Mouse (Mus musculus) stomach, embryonic 14.5 days (tissue): ENCODE results near the gene Fam124a. TPM values are rescaled to one million over a fixed set of nuclear protein-coding genes. Genes with fewer than 3 reads are reported as not detected.

ENCODE experiments used
- ATAC-seq: fragments of 200-750 bp; cut with Nextera tagmentation; 2 replicates; pipeline ENCODE4 v1.8.0; 2017; ENCODE audit warnings: low read depth, moderate TSS enrichment; ENCODE audit not compliant: insufficient number of reproducible peaks, insufficient read depth, low FRiP score
- H3K27ac ChIP-seq: fragments of 300-500 bp; sonication (generic); 2 replicates; pipeline ENCODE4 v1.5.1; 2014; ENCODE audit warnings: mild to moderate bottlenecking, low read length, moderate library complexity, mixed read lengths
- H3K27me3 ChIP-seq: fragments of 300-500 bp; sonication (generic); 2 replicates; pipeline ENCODE4 v1.6.1; 2014; ENCODE audit warnings: low read length, control low read depth, mixed read lengths; ENCODE audit not compliant: control insufficient read depth, insufficient read depth
- H3K36me3 ChIP-seq: fragments of 300-500 bp; sonication (generic); 2 replicates; pipeline ENCODE4 v1.6.1; 2014; ENCODE audit warnings: mild to moderate bottlenecking, control low read depth, low read length, moderate library complexity, mixed read lengths; ENCODE audit not compliant: control insufficient read depth, insufficient read depth
- H3K4me1 ChIP-seq: fragments of 300-500 bp; sonication (generic); 2 replicates; pipeline ENCODE4 v1.6.1; 2014; ENCODE audit warnings: low read length, control low read depth, mixed read lengths; ENCODE audit not compliant: control insufficient read depth, insufficient read depth
- H3K4me2 ChIP-seq: fragments of 300-500 bp; sonication (generic); replicated peaks from 2 replicates; pipeline ENCODE4 v1.6.1; 2014; ENCODE audit warnings: low read depth, low read length, control low read depth
- H3K4me3 ChIP-seq: fragments of 300-500 bp; sonication (generic); 2 replicates; pipeline ENCODE4 v1.5.1; 2014; ENCODE audit warnings: low read depth, low read length, control low read depth
- H3K9ac ChIP-seq: fragments of 300-500 bp; sonication (generic); replicated peaks from 2 replicates; pipeline ENCODE4 v1.6.1; 2014; ENCODE audit warnings: low read depth, mild to moderate bottlenecking, control low read depth, low read length, moderate library complexity, mixed read lengths
- H3K9me3 ChIP-seq: fragments of 300-500 bp; sonication (generic); 2 replicates; pipeline ENCODE4 v1.6.1; 2016; ENCODE audit warnings: low read depth, low read length, control low read depth; ENCODE audit not compliant: control insufficient read depth
- WGBS: fragments of 180-500 bp; shearing (Covaris S2); extraction: QIAGEN DNeasy Blood & Tissue Kit; methylation state at CpG from one replicate; pipeline ENCODE4 v1.1.7; 2014; 5-methylcytosine and 5-hydroxymethylcytosine counted together
- polyA plus RNA-seq: library from polyadenylated mRNA; unstranded; fragments of >200 nt; fragmentation: Nextera tagmentation; extraction: Ambion mirVana; gene quantifications from 2 replicates; pipeline ENCODE4 v1.2.1, GENCODE M21; 2014

Fam124a gene
- polyA plus RNA-seq, 1 experiment from 2014 or later: 3.5 TPM

- no peaks in the 10 kb centered on the region for H3K36me3 ChIP-seq
- H3K9me3 ChIP-seq: no peaks in the 10 kb centered on the region
- WGBS: 81% methylated on average over 6 of the region's 6 CpGs
Observed at GRCm38 (mm10) chr14:62546296-62546695, 9.2 kb upstream of the Fam124a start.

GRCm38 (mm10) chr14:62546746-62547145 lies 8.8 kb upstream of the Fam124a start:
- WGBS: 37% methylated on average over 4 of the region's 4 CpGs

More at GRCm38 (mm10) chr14:62546296-62546695, 9.2 kb upstream of the Fam124a start:
- Histone ChIP-seq H3K4me3 (no peak overlapping the region), H3K27ac (no peak overlapping the region), H3K27me3 (no peaks in the 10 kb centered on the region), H3K4me2 (no peak overlapping the region), H3K4me1 (0 out of 2 replicates have a peak, but pooled peaks cover 5% of the 10 kb centered on the region), H3K9ac (no peak overlapping the region)
- no peak for ATAC-seq

GRCm38 (mm10) chr14:62550121-62550520 lies 5.4 kb upstream of the Fam124a start:
- no peak overlapping the region for H3K4me3 ChIP-seq
- no peak for ATAC-seq
- H3K4me1 ChIP-seq: peaks cover 5% of the 10 kb centered on the region; the same call in 1 of the 2 replicates
- no peaks in the 10 kb centered on the region for H3K27me3 ChIP-seq
- H3K27ac ChIP-seq: no peak overlapping the region
- WGBS: 30% methylated on average over 4 of the region's 4 CpGs
- H3K36me3 ChIP-seq: no peaks in the 10 kb centered on the region
- no peak overlapping the region for H3K4me2 ChIP-seq
- no peaks in the 10 kb centered on the region for H3K9me3 ChIP-seq
- H3K9ac ChIP-seq: no peak overlapping the region

More at GRCm38 (mm10) chr14:62546746-62547145, 8.8 kb upstream of the Fam124a start:
- Histone ChIP-seq H3K36me3 (no peaks in the 10 kb centered on the region), H3K27ac (no peak overlapping the region), H3K4me2 (no peak overlapping the region), H3K9me3 (no peaks in the 10 kb centered on the region), H3K4me3 (no peak overlapping the region), H3K4me1 (0 out of 2 replicates have a peak, but pooled peaks cover 5% of the 10 kb centered on the region), H3K9ac (no peak overlapping the region), H3K27me3 (no peaks in the 10 kb centered on the region)
- ATAC-seq: no peak

GRCm38 (mm10) chr14:62552771-62553170 lies 2.8 kb upstream of the Fam124a start:
- no peak for ATAC-seq
- H3K4me2 ChIP-seq: no peak overlapping the region
- H3K27ac ChIP-seq: no peak overlapping the region
- H3K36me3 ChIP-seq: no peaks in the 10 kb centered on the region
- H3K4me3 ChIP-seq: no peak overlapping the region
- peaks cover 5% of the 10 kb centered on the region for H3K4me1 ChIP-seq
- H3K9ac ChIP-seq: no peak overlapping the region
- no peaks in the 10 kb centered on the region for H3K9me3 ChIP-seq
- no peaks in the 10 kb centered on the region for H3K27me3 ChIP-seq
- 89% methylated on average over 4 of the region's 4 CpGs for WGBS

GRCm38 (mm10) chr14:62553786-62554185 lies 1.8 kb upstream of the Fam124a start:
- Histone ChIP-seq H3K4me1 (peaks cover 4% of the 10 kb centered on the region), H3K36me3 (no peaks in the 10 kb centered on the region), H3K4me2 (no peak overlapping the region), H3K27ac (no peak overlapping the region), H3K27me3 (no peaks in the 10 kb centered on the region), H3K9ac (no peak overlapping the region), H3K9me3 (no peaks in the 10 kb centered on the region), H3K4me3 (no peak overlapping the region)
- ATAC-seq: no peak
- WGBS: 80% methylated on average over 5 of the region's 5 CpGs

- ATAC-seq: peak; percentile 59; the same call in 1 of the 2 replicates
- no peaks in the 10 kb centered on the region for H3K36me3 ChIP-seq
- WGBS: 12% methylated on average over 38 of the region's 38 CpGs
Observed at GRCm38 (mm10) chr14:62555840-62556810, 588 bp downstream of the Fam124a start.

GRCm38 (mm10) chr14:62557111-62557510 lies 1.6 kb downstream of the Fam124a start:
- no peaks in the 10 kb centered on the region for H3K27me3 ChIP-seq
- no peak overlapping the region for H3K4me2 ChIP-seq
- no peak for ATAC-seq
- H3K27ac ChIP-seq: no peak overlapping the region
- H3K9ac ChIP-seq: no peak overlapping the region
- WGBS: 80% methylated on average over 3 of the region's 3 CpGs
- peaks cover 7% of the 10 kb centered on the region for H3K4me1 ChIP-seq
- no peaks in the 10 kb centered on the region for H3K36me3 ChIP-seq
- H3K9me3 ChIP-seq: no peaks in the 10 kb centered on the region
- no peak overlapping the region for H3K4me3 ChIP-seq

More at GRCm38 (mm10) chr14:62555840-62556810, 588 bp downstream of the Fam124a start:
- H3K9me3 ChIP-seq: no peaks in the 10 kb centered on the region
- H3K4me3 ChIP-seq: peak overlapping the region; percentile 61
- peak overlapping the region; percentile 38; the same call in 1 of the 2 replicates for H3K9ac ChIP-seq
- H3K27ac ChIP-seq: no peak overlapping the region
- H3K4me2 ChIP-seq: peak overlapping the region; percentile 95
- no peaks in the 10 kb centered on the region for H3K27me3 ChIP-seq
- peaks cover 4% of the 10 kb centered on the region for H3K4me1 ChIP-seq

GRCm38 (mm10) chr14:62561875-62562748 lies 6.6 kb downstream of the Fam124a start:
- no peaks in the 10 kb centered on the region for H3K9me3 ChIP-seq
- ATAC-seq: no peak
- H3K9ac ChIP-seq: no peak overlapping the region
- no peaks in the 10 kb centered on the region for H3K36me3 ChIP-seq
- H3K4me3 ChIP-seq: no peak overlapping the region
- 0 out of 2 replicates have a peak, but pooled peaks cover 2% of the 10 kb centered on the region for H3K4me1 ChIP-seq
- no peak overlapping the region for H3K27ac ChIP-seq
- H3K4me2 ChIP-seq: no peak overlapping the region
- WGBS: 52% methylated on average over 17 of the region's 17 CpGs
- no peaks in the 10 kb centered on the region for H3K27me3 ChIP-seq
